Comparison of ENCODE assay signal across 23 mouse cellular contexts in the genomic region with DNA sequence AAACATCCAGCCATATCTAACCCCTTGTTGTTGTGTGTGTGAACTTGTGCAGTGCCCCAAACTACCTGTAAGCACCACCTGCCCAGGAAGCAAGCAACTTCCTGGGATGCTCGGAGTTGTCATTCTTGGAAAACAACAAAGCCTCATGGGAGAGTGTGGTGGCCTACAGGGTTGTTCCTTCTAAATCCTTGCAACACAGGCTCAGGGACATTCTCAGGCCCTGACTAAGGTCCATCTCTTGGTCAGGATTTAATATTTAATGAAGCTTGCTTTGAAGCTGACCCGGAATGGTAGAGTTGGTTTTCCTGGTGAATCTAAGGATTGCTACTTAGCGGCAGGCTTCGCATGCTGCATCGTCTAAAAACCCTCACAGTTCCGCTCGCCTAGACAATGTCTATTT.
"Had no signal": no experiment of that assay in that cellular context is flagged by ENCODE, and none has a peak within 500 bp of the region (broad histone marks: within the 10 kb centered on the region; RNA-seq: fewer than 3 reads in every experiment).

No protein-coding gene starts in this region.

- H3K9me3 ChIP-seq: heart, embryonic 10.5 days; heart, embryonic 12.5 days; hindbrain, embryonic 10.5 days; hindbrain, embryonic 12.5 days; intestine, embryonic 15.5 days; limb, embryonic 13.5 days; limb, embryonic 15.5 days; liver, embryonic 13.5 days had no signal

- H3K27me3 ChIP-seq: heart, embryonic 12.5 days; intestine, embryonic 15.5 days; limb, embryonic 13.5 days; limb, embryonic 15.5 days; liver, embryonic 13.5 days had no signal

- H3K4me1 ChIP-seq: intestine, embryonic 15.5 days; limb, embryonic 15.5 days; liver, embryonic 13.5 days had no signal

- ATAC-seq: forebrain, embryonic 16.5 days; hindbrain, embryonic 16.5 days; inflammation-experienced regulatory T-cells, adult 6 months; intestine, embryonic 15.5 days; intestine, postnatal 0 days had no signal

- DNase-seq: gastrocnemius, adult 2 months; gastrocnemius, postnatal 10 days; gastrocnemius, postnatal 25 days; heart, adult 2 months; heart, postnatal 10 days; heart, postnatal 4 days; kidney, adult 18-20 months; kidney, postnatal 10 days; left cerebral cortex, postnatal 4 days; liver, embryonic 13.5 days had no signal

- H3K27ac ChIP-seq: gastrocnemius, adult 2 months; heart, adult 2 months; heart, embryonic 10.5 days; hindbrain, embryonic 10.5 days; hindbrain, embryonic 12.5 days; hindbrain, embryonic 14.5 days; intestine, embryonic 15.5 days; layer of hippocampus, adult 2 months; limb, embryonic 13.5 days; limb, embryonic 15.5 days; liver, embryonic 13.5 days had no signal

- H3K4me2 ChIP-seq: heart, embryonic 12.5 days; hindbrain, embryonic 12.5 days; hindbrain, embryonic 14.5 days; intestine, embryonic 15.5 days; limb, embryonic 13.5 days; limb, embryonic 15.5 days; liver, embryonic 13.5 days had no signal

- H3K4me3 ChIP-seq: gastrocnemius, adult 2 months; heart, adult 2 months; heart, embryonic 10.5 days; heart, embryonic 12.5 days; hindbrain, embryonic 10.5 days; hindbrain, embryonic 12.5 days; intestine, embryonic 15.5 days; layer of hippocampus, adult 2 months; limb, embryonic 13.5 days; limb, embryonic 15.5 days; liver, embryonic 13.5 days had no signal

- H3K36me3 ChIP-seq: heart, embryonic 12.5 days; hindbrain, embryonic 10.5 days; hindbrain, embryonic 12.5 days; intestine, embryonic 15.5 days; limb, embryonic 13.5 days; limb, embryonic 15.5 days; liver, embryonic 13.5 days had no signal

- H3K9ac ChIP-seq: heart, embryonic 12.5 days; hindbrain, embryonic 12.5 days; hindbrain, embryonic 14.5 days; intestine, embryonic 15.5 days; limb, embryonic 13.5 days; limb, embryonic 15.5 days; liver, embryonic 13.5 days had no signal
